Mouse (Mus musculus) embryonic facial prominence, embryonic 12.5 days (tissue): Measurements from ENCODE around the gene Gm10778. TPM values are rescaled to one million over a fixed set of nuclear protein-coding genes. Genes with fewer than 3 reads are reported as not detected.
"Not testable (repeated sequence)": the region's sequence is repeated elsewhere in the genome, so short reads cannot be mapped to it uniquely, and the experiment has no call there.

Experiments
- ATAC-seq: fragments of 200-750 bp; cut with Nextera tagmentation; 2 replicates; pipeline ENCODE4 v1.8.0; 2017; ENCODE audit not compliant: insufficient number of reproducible peaks, insufficient read depth, low FRiP score, low TSS enrichment
- H3K27ac ChIP-seq: fragments of 300-500 bp; sonication (generic); 2 replicates; pipeline ENCODE4 v1.5.1; 2016; ENCODE audit warnings: mild to moderate bottlenecking
- H3K27me3 ChIP-seq: fragments of 300-500 bp; sonication (generic); 2 replicates; pipeline ENCODE4 v1.6.1; 2016; ENCODE audit warnings: mild to moderate bottlenecking, moderate library complexity
- H3K36me3 ChIP-seq: fragments of 300-500 bp; sonication (generic); 2 replicates; pipeline ENCODE4 v1.6.1; 2016; ENCODE audit warnings: mild to moderate bottlenecking
- H3K4me1 ChIP-seq: fragments of 300-500 bp; sonication (generic); 2 replicates; pipeline ENCODE4 v1.6.1; 2016
- H3K4me2 ChIP-seq: fragments of 300-500 bp; sonication (generic); replicated peaks from 2 replicates; pipeline ENCODE4 v1.6.1; 2016; ENCODE audit warnings: mild to moderate bottlenecking, moderate library complexity
- H3K4me3 ChIP-seq: fragments of 300-500 bp; sonication (generic); 2 replicates; pipeline ENCODE4 v1.5.1; 2016; ENCODE audit warnings: mild to moderate bottlenecking
- H3K9ac ChIP-seq: fragments of 300-500 bp; sonication (generic); 2 replicates; pipeline ENCODE4 v1.6.1; 2016; ENCODE audit warnings: mild to moderate bottlenecking, moderate library complexity
- H3K9me3 ChIP-seq: fragments of 300-500 bp; sonication (generic); 2 replicates; pipeline ENCODE4 v1.6.1; 2016; ENCODE audit warnings: mild to moderate bottlenecking, moderate library complexity
- WGBS: fragments of 180-500 bp; shearing (Covaris S2); methylation state at CpG from one replicate; pipeline ENCODE4 v1.1.7; 2016; 5-methylcytosine and 5-hydroxymethylcytosine counted together
- polyA plus RNA-seq: library from polyadenylated mRNA; unstranded; fragments of >200 nt; fragmentation: Nextera tagmentation; extraction: Ambion mirVana; gene quantifications from 2 replicates; pipeline ENCODE4 v1.2.1, GENCODE M21; 2016

The Gm10778 gene
- polyA plus RNA-seq = 6.1 and 6.3 TPM in 2 replicates

- not testable (repeated sequence) for H3K36me3 ChIP-seq, H3K4me1 ChIP-seq, H3K9me3 ChIP-seq, H3K27me3 ChIP-seq
- Histone ChIP-seq H3K4me3 (peak within 1 kb of the TSS; percentile 56), H3K4me2 (peak within 1 kb of the TSS; percentile 54), H3K27ac (peak within 1 kb of the TSS; percentile 81), H3K9ac (peak within 1 kb of the TSS; percentile 67)
- peak; percentile 88 for ATAC-seq
- 4% methylated on average over 34 of the region's 52 CpGs for WGBS
Measured at GRCm38 (mm10) chr10:81648803-81649775, at the start of gene Gm10778. TSS of gene Gm10778 (plus strand) at chr10:81649059.

- peaks cover 4% of the 10 kb centered on the region; the same call in 1 of the 2 replicates for H3K27me3 ChIP-seq
- H3K36me3 ChIP-seq = no peaks in the 10 kb centered on the region
- H3K4me2 ChIP-seq = no peak overlapping the region
- 75% methylated on average over 5 of the region's 5 CpGs for WGBS
- H3K9me3 ChIP-seq = no peaks in the 10 kb centered on the region
- no peak for ATAC-seq
- H3K4me3 ChIP-seq = no peak overlapping the region
- peaks cover 61% of the 10 kb centered on the region for H3K4me1 ChIP-seq
- H3K9ac ChIP-seq = no peak overlapping the region
- peak overlapping the region; percentile 72; the same call in 1 of the 2 replicates for H3K27ac ChIP-seq
Measured at GRCm38 (mm10) chr10:81599630-81600029, 49.2 kb upstream of the Gm10778 start.

GRCm38 (mm10) chr10:81600096-81600495, 48.8 kb upstream of the Gm10778 start:
- Histone ChIP-seq H3K27me3 (0 out of 2 replicates have a peak, but pooled peaks cover 4% of the 10 kb centered on the region), H3K4me2 (no peak overlapping the region), H3K9me3 (no peaks in the 10 kb centered on the region), H3K36me3 (no peaks in the 10 kb centered on the region), H3K9ac (no peak overlapping the region), H3K27ac (peak overlapping the region; percentile 72), H3K4me1 (peaks cover 61% of the 10 kb centered on the region), H3K4me3 (no peak overlapping the region)
- 43% methylated on average over 10 of the region's 10 CpGs for WGBS
- no peak for ATAC-seq

GRCm38 (mm10) chr10:81600738-81601203, 48.1 kb upstream of the Gm10778 start, which contains the start of gene Tle6:
TSS of gene Tle6 (minus strand) at chr10:81601073.
- Histone ChIP-seq H3K9ac (0 out of 2 replicates have a peak within 1 kb of the TSS, but pooled peaks have one; percentile 17), H3K4me1 (peaks cover 61% of the 10 kb centered on the region), H3K27ac (peak within 1 kb of the TSS; percentile 72)

GRCm38 (mm10) chr10:81601396-81601905, 47.4 kb upstream of the Gm10778 start:
- no peak overlapping the region for H3K4me3 ChIP-seq
- 0 out of 2 replicates have a peak, but pooled peaks have one; percentile 17 for ATAC-seq

More at GRCm38 (mm10) chr10:81600738-81601203, 48.1 kb upstream of the Gm10778 start, which contains the start of gene Tle6:
- WGBS = under 1% methylated on average over 26 of the region's 28 CpGs
- Histone ChIP-seq H3K36me3 (no peaks in the 10 kb centered on the region), H3K4me2 (peak within 1 kb of the TSS; percentile 42), H3K27me3 (no peaks in the 10 kb centered on the region), H3K4me3 (peak within 1 kb of the TSS; percentile 9), H3K9me3 (no peaks in the 10 kb centered on the region)
- ATAC-seq = peak; percentile 72

GRCm38 (mm10) chr10:81602741-81603151, 46.1 kb upstream of the Gm10778 start:
- WGBS = 14% methylated on average over 4 of the region's 4 CpGs
- Histone ChIP-seq H3K27ac (no peak overlapping the region; the same call in 1 of the 2 replicates), H3K4me1 (peaks cover 47% of the 10 kb centered on the region), H3K9ac (no peak overlapping the region), H3K36me3 (no peaks in the 10 kb centered on the region), H3K4me2 (no peak overlapping the region), H3K9me3 (no peaks in the 10 kb centered on the region), H3K27me3 (no peaks in the 10 kb centered on the region), H3K4me3 (no peak overlapping the region)
- no peak for ATAC-seq

More at GRCm38 (mm10) chr10:81601396-81601905, 47.4 kb upstream of the Gm10778 start:
- Histone ChIP-seq H3K9ac (0 out of 2 replicates have a peak overlapping the region, but pooled peaks have one; percentile 17), H3K36me3 (no peaks in the 10 kb centered on the region), H3K4me2 (peak overlapping the region; percentile 42), H3K27me3 (no peaks in the 10 kb centered on the region), H3K4me1 (peaks cover 54% of the 10 kb centered on the region), H3K27ac (peak overlapping the region; percentile 63; the same call in 1 of the 2 replicates), H3K9me3 (no peaks in the 10 kb centered on the region)
- 11% methylated on average over 7 of the region's 7 CpGs for WGBS

GRCm38 (mm10) chr10:81604019-81604967, 44.6 kb upstream of the Gm10778 start:
- no peak overlapping the region for H3K9ac ChIP-seq
- no peak for ATAC-seq
- no peaks in the 10 kb centered on the region for H3K9me3 ChIP-seq
- H3K4me2 ChIP-seq = peak overlapping the region; percentile 85
- 80% methylated on average over 12 of the region's 12 CpGs for WGBS
- H3K4me1 ChIP-seq = peaks cover 36% of the 10 kb centered on the region
- H3K36me3 ChIP-seq = no peaks in the 10 kb centered on the region
- no peak overlapping the region for H3K4me3 ChIP-seq
- H3K27ac ChIP-seq = no peak overlapping the region; the same call in 1 of the 2 replicates
- H3K27me3 ChIP-seq = no peaks in the 10 kb centered on the region

GRCm38 (mm10) chr10:81604968-81605665, 43.7 kb upstream of the Gm10778 start:
- no peaks in the 10 kb centered on the region for H3K27me3 ChIP-seq
- H3K9ac ChIP-seq = no peak overlapping the region
- H3K4me1 ChIP-seq = peaks cover 35% of the 10 kb centered on the region

GRCm38 (mm10) chr10:81605666-81605973, 43.2 kb upstream of the Gm10778 start:
- ATAC-seq = no peak
- 5% methylated on average over 14 of the region's 14 CpGs for WGBS

More at GRCm38 (mm10) chr10:81604968-81605665, 43.7 kb upstream of the Gm10778 start:
- WGBS = 19% methylated on average over 29 of the region's 29 CpGs
- Histone ChIP-seq H3K27ac (peak overlapping the region; percentile 90), H3K4me3 (peak overlapping the region; percentile 54), H3K36me3 (no peaks in the 10 kb centered on the region), H3K9me3 (no peaks in the 10 kb centered on the region), H3K4me2 (peak overlapping the region; percentile 85)
- no peak for ATAC-seq

GRCm38 (mm10) chr10:81605974-81606751, 42.7 kb upstream of the Gm10778 start, which contains the start of gene BC025920:
TSS of gene BC025920 (plus strand) at chr10:81606270.
- H3K9me3 ChIP-seq = no peaks in the 10 kb centered on the region; the same call in 1 of the 2 replicates
- WGBS = under 1% methylated on average over 39 of the region's 39 CpGs
- peak; percentile 71 for ATAC-seq
- H3K9ac ChIP-seq = peak within 1 kb of the TSS; percentile 48
- H3K4me3 ChIP-seq = peak within 1 kb of the TSS; percentile 54
- peak within 1 kb of the TSS; percentile 85 for H3K4me2 ChIP-seq
- peaks cover 32% of the 10 kb centered on the region for H3K4me1 ChIP-seq
- peak within 1 kb of the TSS; percentile 90 for H3K27ac ChIP-seq
- no peaks in the 10 kb centered on the region for H3K27me3 ChIP-seq
- H3K36me3 ChIP-seq = no peaks in the 10 kb centered on the region

More at GRCm38 (mm10) chr10:81605666-81605973, 43.2 kb upstream of the Gm10778 start:
- peaks cover 33% of the 10 kb centered on the region for H3K4me1 ChIP-seq
- H3K27ac ChIP-seq = peak overlapping the region; percentile 90
- no peaks in the 10 kb centered on the region for H3K36me3 ChIP-seq
- peak overlapping the region; percentile 54 for H3K4me3 ChIP-seq
- peak overlapping the region; percentile 28; the same call in 1 of the 2 replicates for H3K9ac ChIP-seq
- H3K4me2 ChIP-seq = peak overlapping the region; percentile 85
- H3K9me3 ChIP-seq = no peaks in the 10 kb centered on the region
- H3K27me3 ChIP-seq = no peaks in the 10 kb centered on the region
